Mouse (Mus musculus) hindbrain, embryonic 11.5 days (tissue): ENCODE measurements around the gene Slc15a5. TPM values are rescaled to one million over a fixed set of nuclear protein-coding genes. Genes with fewer than 3 reads are reported as not detected.
A peak's percentile ranks its signal among the peaks of the same experiment; 100 is the strongest.

Experiments used
- ATAC-seq: fragments of 200-750 bp; cut with Nextera tagmentation; 2 replicates; pipeline ENCODE4 v1.8.0; 2017; ENCODE audit warnings: mild to moderate bottlenecking, moderate TSS enrichment, moderate library complexity; ENCODE audit not compliant: low FRiP score
- DNase-seq: peaks from one replicate; pipeline ENCODE4 v3.0.0-alpha.2; 2015; ENCODE audit warnings: low spot score
- H3K27ac ChIP-seq: fragments of 300-500 bp; sonication (generic); 2 replicates; pipeline ENCODE4 v1.5.1; 2014; ENCODE audit warnings: mild to moderate bottlenecking, low read depth, low read length
- H3K27me3 ChIP-seq: fragments of 300-500 bp; sonication (generic); 2 replicates; pipeline ENCODE4 v1.6.1; 2014; ENCODE audit warnings: mild to moderate bottlenecking, low read length, moderate library complexity, mixed read lengths; ENCODE audit not compliant: control insufficient read depth, insufficient read depth
- H3K36me3 ChIP-seq: fragments of 300-500 bp; sonication (generic); 2 replicates; pipeline ENCODE4 v1.6.1; 2014; ENCODE audit warnings: mild to moderate bottlenecking, low read length, moderate library complexity, mixed read lengths; ENCODE audit not compliant: control insufficient read depth, insufficient read depth
- H3K4me1 ChIP-seq: fragments of 300-500 bp; sonication (generic); replicated peaks from 2 replicates; pipeline ENCODE4 v1.6.1; 2014; ENCODE audit warnings: low read length, mixed read lengths; ENCODE audit not compliant: control insufficient read depth, insufficient read depth
- H3K4me2 ChIP-seq: fragments of 300-500 bp; sonication (generic); replicated peaks from 2 replicates; pipeline ENCODE4 v1.6.1; 2014; ENCODE audit warnings: mild to moderate bottlenecking, low read depth, low read length
- H3K4me3 ChIP-seq: fragments of 300-500 bp; sonication (generic); 2 replicates; pipeline ENCODE4 v1.5.1; 2014; ENCODE audit warnings: low read depth, low read length
- H3K9ac ChIP-seq: fragments of 300-500 bp; sonication (generic); 2 replicates; pipeline ENCODE4 v1.6.1; 2014; ENCODE audit warnings: low read depth, low read length
- H3K9me3 ChIP-seq: fragments of 300-500 bp; sonication (generic); 2 replicates; pipeline ENCODE4 v1.6.1; 2016; ENCODE audit warnings: low read length; ENCODE audit not compliant: control insufficient read depth
- WGBS: fragments of 180-500 bp; shearing (Covaris S2); extraction: QIAGEN DNeasy Blood & Tissue Kit; methylation state at CpG from one replicate; pipeline ENCODE4 v1.1.7; 2014; 5-methylcytosine and 5-hydroxymethylcytosine counted together
- polyA plus RNA-seq: library from polyadenylated mRNA; unstranded; fragments of >200 nt; fragmentation: Nextera tagmentation; extraction: Ambion mirVana; gene quantifications from 2 replicates; pipeline ENCODE4 v1.2.1, GENCODE M21; 2014

Gene Slc15a5
- polyA plus RNA-seq, 1 experiment from 2014 or later: not detected

- Histone ChIP-seq H3K27me3 (no peaks in the 10 kb centered on the region), H3K4me3 (no peak overlapping the region), H3K36me3 (no peaks in the 10 kb centered on the region), H3K4me2 (no peak overlapping the region), H3K9ac (no peak overlapping the region), H3K27ac (no peak overlapping the region), H3K4me1 (no peaks in the 10 kb centered on the region), H3K9me3 (no peaks in the 10 kb centered on the region)
- 67% methylated on average over 4 of the region's 4 CpGs for WGBS
- ATAC-seq: no peak
- DNase-seq: no peak
Observed at GRCm38 (mm10) chr6:138071505-138072107, 8.1 kb downstream of the Slc15a5 start.

DNA sequence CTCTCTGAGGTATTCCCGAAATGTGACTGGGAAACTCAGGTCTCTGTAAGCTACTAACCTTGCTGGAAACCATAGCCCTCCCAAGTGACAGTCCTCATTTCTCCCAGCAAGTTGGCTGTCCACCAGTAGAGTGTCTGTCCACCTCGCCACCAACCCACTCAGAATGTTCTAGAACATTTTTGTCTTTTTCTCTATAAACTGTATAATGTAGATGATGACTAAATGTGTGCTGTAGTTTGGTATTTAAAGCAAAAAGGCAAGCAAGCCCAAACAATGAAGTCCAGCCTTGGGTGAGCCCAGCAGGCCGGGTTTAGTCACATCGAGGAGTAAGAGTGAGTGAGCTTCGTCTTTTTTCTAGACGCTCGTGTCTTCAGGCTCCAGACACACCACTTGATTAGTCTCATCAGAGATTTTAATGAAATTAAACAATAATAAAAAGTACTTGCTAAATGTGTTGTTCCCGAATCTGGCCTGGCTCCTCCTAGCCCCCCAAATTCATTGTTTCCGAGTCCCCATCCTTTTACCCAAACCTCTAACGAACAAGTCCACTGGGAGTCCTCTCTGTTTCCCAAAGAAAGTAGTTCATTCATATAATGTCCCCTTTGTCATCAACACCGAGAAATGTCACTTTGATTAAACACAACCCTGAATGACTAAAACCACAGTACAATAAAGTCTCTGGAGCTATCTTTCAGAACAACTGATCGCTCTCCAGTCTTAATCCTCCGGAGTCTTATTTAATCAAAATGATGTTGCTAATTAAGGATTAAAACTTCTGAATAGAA, 8.8 kb downstream of the Slc15a5 start:
- 71% methylated on average over 13 of the region's 13 CpGs for WGBS
- H3K9ac ChIP-seq: no peak overlapping the region
- no peaks in the 10 kb centered on the region for H3K4me1 ChIP-seq
- H3K4me2 ChIP-seq: no peak overlapping the region
- no peaks in the 10 kb centered on the region for H3K36me3 ChIP-seq
- ATAC-seq: no peak
- no peak overlapping the region for H3K27ac ChIP-seq
- no peak overlapping the region for H3K4me3 ChIP-seq
- no peaks in the 10 kb centered on the region for H3K27me3 ChIP-seq
- H3K9me3 ChIP-seq: no peaks in the 10 kb centered on the region
- no peak for DNase-seq

DNA sequence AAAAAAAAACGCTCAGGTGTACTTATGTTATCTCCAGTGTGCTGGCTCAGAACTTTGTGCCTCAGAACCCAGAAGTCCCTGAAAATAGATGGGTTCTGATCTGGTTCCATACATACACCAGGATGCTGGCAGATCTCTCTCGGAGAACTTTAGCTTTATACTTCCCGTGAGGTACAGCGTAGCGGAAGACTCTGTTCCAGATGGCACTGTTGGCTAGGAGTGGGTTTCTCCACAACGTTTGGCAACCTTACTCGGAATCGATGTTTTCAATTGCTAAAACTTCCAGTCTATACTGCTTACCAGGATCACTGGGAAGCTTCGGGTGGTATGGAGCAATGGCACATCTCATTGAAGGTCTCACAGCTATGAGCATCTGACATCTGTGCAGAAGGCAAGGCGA, 9.8 kb downstream of the Slc15a5 start:
- no peak for ATAC-seq
- Histone ChIP-seq H3K4me2 (no peak overlapping the region), H3K27ac (no peak overlapping the region), H3K27me3 (no peaks in the 10 kb centered on the region), H3K9ac (no peak overlapping the region), H3K4me1 (no peaks in the 10 kb centered on the region), H3K36me3 (no peaks in the 10 kb centered on the region), H3K4me3 (no peak overlapping the region), H3K9me3 (no peaks in the 10 kb centered on the region)
- DNase-seq: no peak
- WGBS: 92% methylated on average over 10 of the region's 10 CpGs

- 25% methylated on average over 15 of the region's 15 CpGs for WGBS
- Histone ChIP-seq H3K4me3 (no peak overlapping the region), H3K9me3 (no peaks in the 10 kb centered on the region), H3K27ac (no peak overlapping the region), H3K27me3 (no peaks in the 10 kb centered on the region), H3K36me3 (no peaks in the 10 kb centered on the region), H3K9ac (no peak overlapping the region), H3K4me1 (no peaks in the 10 kb centered on the region), H3K4me2 (no peak overlapping the region)
- ATAC-seq (no peak), DNase-seq (no peak)
Observed at GRCm38 (mm10) chr6:138055572-138055971, 24.1 kb downstream of the Slc15a5 start.

DNA sequence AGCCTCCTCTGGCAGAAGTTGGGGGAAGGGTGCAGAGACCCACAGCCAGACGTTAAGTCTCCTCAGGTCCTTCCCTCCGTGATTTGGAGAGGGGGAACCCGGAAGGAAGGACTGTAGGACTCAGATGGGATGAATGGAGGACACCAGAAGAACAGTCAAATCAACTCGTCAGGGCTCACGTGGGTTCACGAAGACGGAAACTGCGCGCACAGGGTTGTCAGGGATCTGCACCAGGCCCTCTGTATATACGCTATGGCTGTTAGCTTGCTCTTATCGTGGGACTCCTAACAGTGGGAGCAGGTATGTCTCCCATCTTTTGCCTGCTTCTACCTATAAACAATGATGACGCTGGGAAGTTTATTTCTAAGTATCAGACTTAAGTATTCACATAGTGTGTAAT, 24.8 kb downstream of the Slc15a5 start:
- Histone ChIP-seq H3K4me3 (no peak overlapping the region), H3K27ac (no peak overlapping the region), H3K4me2 (no peak overlapping the region), H3K27me3 (no peaks in the 10 kb centered on the region), H3K36me3 (no peaks in the 10 kb centered on the region), H3K9ac (no peak overlapping the region), H3K4me1 (no peaks in the 10 kb centered on the region), H3K9me3 (no peaks in the 10 kb centered on the region)
- no peak for DNase-seq
- ATAC-seq: no peak
- 88% methylated on average over 12 of the region's 12 CpGs for WGBS

DNA sequence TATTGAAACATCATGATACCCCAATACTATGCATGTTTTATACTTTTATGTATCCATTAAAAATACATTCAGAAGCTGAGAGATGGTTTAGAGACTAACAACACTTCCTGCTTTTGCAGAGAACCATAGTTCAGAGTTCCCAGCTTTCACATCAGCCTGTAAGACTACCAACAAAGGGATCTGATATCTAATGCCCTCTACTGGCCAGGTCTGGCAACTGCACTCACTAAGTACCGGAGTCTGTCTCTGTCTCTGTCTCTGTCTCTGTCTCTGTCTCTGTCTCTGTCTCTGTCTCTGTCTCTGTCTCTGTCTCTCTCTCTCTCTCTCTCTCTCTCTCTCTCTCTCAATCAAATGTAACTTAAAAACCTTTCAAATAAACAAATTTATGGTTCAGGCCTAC, 25.6 kb downstream of the Slc15a5 start:
- peak; percentile 33 for DNase-seq
- no peak for ATAC-seq

DNA sequence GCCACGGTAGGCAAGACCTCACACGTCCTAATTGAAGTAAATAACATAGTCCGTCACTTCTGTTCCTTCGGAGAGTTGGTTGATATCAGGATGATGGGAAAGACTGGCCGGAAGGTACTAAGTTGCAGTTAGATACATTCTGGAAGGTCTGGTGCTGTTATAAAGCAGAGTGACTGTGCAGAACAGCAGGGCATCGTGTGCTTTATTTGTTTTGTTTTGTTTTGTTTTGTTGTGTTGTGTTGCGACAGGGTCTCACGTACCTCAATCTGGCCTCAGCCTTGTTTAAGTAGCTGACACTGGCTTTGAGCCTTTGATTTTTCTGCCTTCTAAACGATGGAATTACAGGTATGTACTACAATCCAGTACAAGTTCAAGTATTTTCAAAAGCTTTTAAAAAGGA, 26.0 kb downstream of the Slc15a5 start:
- no peaks in the 10 kb centered on the region for H3K4me1 ChIP-seq
- 88% methylated on average over 9 of the region's 9 CpGs for WGBS
- no peak overlapping the region for H3K4me3 ChIP-seq
- H3K36me3 ChIP-seq: no peaks in the 10 kb centered on the region
- no peak for DNase-seq
- ATAC-seq: no peak
- H3K9me3 ChIP-seq: no peaks in the 10 kb centered on the region
- no peak overlapping the region for H3K9ac ChIP-seq
- H3K27ac ChIP-seq: no peak overlapping the region
- no peaks in the 10 kb centered on the region for H3K27me3 ChIP-seq
- no peak overlapping the region for H3K4me2 ChIP-seq

More for the DNA sequence above, 25.6 kb downstream of the Slc15a5 start:
- H3K9me3 ChIP-seq: no peaks in the 10 kb centered on the region
- no peaks in the 10 kb centered on the region for H3K36me3 ChIP-seq
- no peak overlapping the region for H3K27ac ChIP-seq
- H3K4me2 ChIP-seq: no peak overlapping the region
- H3K27me3 ChIP-seq: no peaks in the 10 kb centered on the region
- no peaks in the 10 kb centered on the region for H3K4me1 ChIP-seq
- WGBS: 56% methylated on average over 1 of the region's 1 CpGs
- no peak overlapping the region for H3K4me3 ChIP-seq
- H3K9ac ChIP-seq: no peak overlapping the region

GRCm38 (mm10) chr6:138045364-138045763, 34.4 kb downstream of the Slc15a5 start:
- no peak overlapping the region for H3K4me3 ChIP-seq
- WGBS: 91% methylated on average over 2 of the region's 2 CpGs
- H3K9ac ChIP-seq: no peak overlapping the region
- no peak overlapping the region for H3K4me2 ChIP-seq
- DNase-seq (no peak), ATAC-seq (no peak)
- no peaks in the 10 kb centered on the region for H3K4me1 ChIP-seq
- H3K9me3 ChIP-seq: no peaks in the 10 kb centered on the region; the same call in 1 of the 2 replicates
- no peak overlapping the region for H3K27ac ChIP-seq
- no peaks in the 10 kb centered on the region for H3K36me3 ChIP-seq
- no peaks in the 10 kb centered on the region for H3K27me3 ChIP-seq

DNA sequence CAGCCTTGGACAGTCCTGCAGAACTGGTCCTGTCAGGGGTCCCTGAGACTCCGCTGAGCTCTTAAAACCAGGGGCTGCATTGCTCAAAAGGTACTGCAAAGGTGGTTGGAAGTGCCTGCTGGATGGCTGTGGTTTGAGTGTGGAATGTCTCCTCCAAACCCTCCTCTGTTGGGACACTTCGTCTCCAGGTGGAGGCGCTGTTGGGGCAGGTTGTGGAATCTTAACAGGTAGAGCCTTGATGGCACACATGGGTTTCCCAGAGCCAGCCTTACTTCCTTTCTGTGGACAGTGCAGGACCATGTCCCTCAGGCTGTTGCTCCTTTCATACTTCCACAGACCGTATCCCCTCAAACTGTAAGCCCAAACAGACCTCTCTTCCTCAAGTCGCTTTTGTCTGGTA, 36.8 kb downstream of the Slc15a5 start:
- 91% methylated on average over 5 of the region's 5 CpGs for WGBS

More for the DNA sequence above, 36.8 kb downstream of the Slc15a5 start:
- Histone ChIP-seq H3K27ac (no peak overlapping the region), H3K27me3 (no peaks in the 10 kb centered on the region), H3K36me3 (no peaks in the 10 kb centered on the region), H3K4me2 (no peak overlapping the region), H3K9me3 (no peaks in the 10 kb centered on the region; the same call in 1 of the 2 replicates), H3K4me1 (no peaks in the 10 kb centered on the region), H3K9ac (no peak overlapping the region), H3K4me3 (no peak overlapping the region)
- DNase-seq (no peak), ATAC-seq (no peak)
